In genomic region chr11:54092188-54092587, GRCm38 (mm10) we compare ENCODE assay signal across 18 mouse cellular contexts. TPM values are rescaled to one million over a fixed set of nuclear protein-coding genes. Genes with fewer than 3 reads are reported as not detected.
DNase-seq lines count a peak whose midpoint lies in the region; ATAC-seq and TF ChIP-seq lines count a peak whose summit lies in the region.
"Had no signal": no experiment of that assay in that cellular context is flagged by ENCODE, and none has a peak within 500 bp of the region (broad histone marks: within the 10 kb centered on the region; RNA-seq: fewer than 3 reads in every experiment).

No protein-coding gene starts in this region.

- H3K4me3 ChIP-seq in liver, postnatal 0 days (ENCODE audit: low read depth, low read length): no peak overlapping the region
- H3K4me3 ChIP-seq in liver, embryonic 12.5 days: no peak overlapping the region
- H3K4me3 ChIP-seq: forebrain, embryonic 13.5 days; hindbrain, embryonic 12.5 days; neural tube, embryonic 12.5 days had no signal

- no peak overlapping the region for H3K27ac ChIP-seq in liver, postnatal 0 days (ENCODE audit: low read depth)
- H3K27ac ChIP-seq in liver, embryonic 12.5 days: no peak overlapping the region
- H3K27ac ChIP-seq: forebrain, embryonic 13.5 days; hindbrain, embryonic 12.5 days; neural tube, embryonic 12.5 days had no signal

- ATAC-seq in liver, postnatal 0 days: no peak
- no peak for ATAC-seq in liver, embryonic 12.5 days
- ATAC-seq in activated CD4-positive, CD25-positive, alpha-beta regulatory T cell, adult 4 months: peak; percentile 36
- ATAC-seq: forebrain, embryonic 13.5 days had no signal

- no peak for TF ChIP-seq EP300 in liver, postnatal 0 days (IDR thresholded peaks at IDR 0.05; ENCODE audit: low read depth)

- peaks cover 4% of the 10 kb centered on the region for H3K4me1 ChIP-seq in liver, postnatal 0 days (ENCODE audit: insufficient read depth)
- no peaks in the 10 kb centered on the region for H3K4me1 ChIP-seq in liver, embryonic 12.5 days
- H3K4me1 ChIP-seq: neural tube, embryonic 12.5 days had no signal

- H3K9ac ChIP-seq in liver, postnatal 0 days (replicated peaks): no peak overlapping the region
- H3K9ac ChIP-seq in liver, embryonic 12.5 days: no peak overlapping the region
- H3K9ac ChIP-seq: forebrain, embryonic 13.5 days; hindbrain, embryonic 12.5 days; neural tube, embryonic 12.5 days had no signal

- no peak; the same call in 1 of the 2 replicates for TF ChIP-seq CTCF in liver, postnatal 0 days (IDR thresholded peaks at IDR 0.05; ENCODE audit: low read depth)

- H3K36me3 ChIP-seq in liver, postnatal 0 days (replicated peaks; ENCODE audit: insufficient read depth, low read length): no peaks in the 10 kb centered on the region
- H3K36me3 ChIP-seq in liver, embryonic 12.5 days: no peaks in the 10 kb centered on the region
- H3K36me3 ChIP-seq in splenic B cell, adult 2 months (ENCODE audit: control insufficient read depth, insufficient read depth, low read length, poor library complexity, severe bottlenecking): no peaks in the 10 kb centered on the region
- H3K36me3 ChIP-seq: hindbrain, embryonic 12.5 days; neural tube, embryonic 12.5 days had no signal

- 24% methylated on average over 7 of the region's 7 CpGs for WGBS in liver, postnatal 0 days (ENCODE audit: insufficient replicate concordance)
- 37% methylated on average over 7 of the region's 7 CpGs for WGBS in liver, embryonic 12.5 days (ENCODE audit: insufficient replicate concordance)

- no peak for DNase-seq in liver, postnatal 0 days
- DNase-seq in induced T-regulatory cell, adult 2 months (ENCODE audit: low read depth): peak; percentile 48
- peak; percentile 49 for DNase-seq in splenic B cell, adult 2 months (ENCODE audit: low read depth, low spot score)
- DNase-seq in right cerebral cortex, postnatal 36 days (ENCODE audit: low spot score in 2 of 2): no peak
- DNase-seq in urinary bladder, adult 2 months (ENCODE audit: low spot score): no peak
- DNase-seq: adrenal gland, adult 2 months; cerebellum, adult 18-20 months; heart, postnatal 14 days; kidney, adult 18-20 months; layer of hippocampus, adult 9-11 months; lung, postnatal 10 days; midbrain, embryonic 14.5 days had no signal

- no peaks in the 10 kb centered on the region for H3K27me3 ChIP-seq in liver, postnatal 0 days (ENCODE audit: insufficient read depth, low read length)
- peaks cover 9% of the 10 kb centered on the region; the same call in 1 of the 2 replicates for H3K27me3 ChIP-seq in liver, embryonic 12.5 days (replicated peaks)
- H3K27me3 ChIP-seq in splenic B cell, adult 2 months (ENCODE audit: control insufficient read depth, insufficient read depth, low read length, poor library complexity, severe bottlenecking): no peaks in the 10 kb centered on the region
- H3K27me3 ChIP-seq: forebrain, embryonic 13.5 days; hindbrain, embryonic 12.5 days; neural tube, embryonic 12.5 days had no signal

- peak overlapping the region; percentile 6 for H3K4me2 ChIP-seq in liver, postnatal 0 days (ENCODE audit: low read depth, low read length)
- H3K4me2 ChIP-seq in liver, embryonic 12.5 days: no peak overlapping the region
- H3K4me2 ChIP-seq: forebrain, embryonic 13.5 days; heart, embryonic 11.5 days; hindbrain, embryonic 12.5 days; neural tube, embryonic 12.5 days had no signal

- no peaks in the 10 kb centered on the region for H3K9me3 ChIP-seq in liver, postnatal 0 days (ENCODE audit: low read length)
- H3K9me3 ChIP-seq in liver, embryonic 12.5 days (replicated peaks): no peaks in the 10 kb centered on the region
- H3K9me3 ChIP-seq: forebrain, embryonic 13.5 days; hindbrain, embryonic 12.5 days; neural tube, embryonic 12.5 days had no signal

RNA-seq across cellular contexts. Expression of gene P4ha2, which starts 7.7 kb away (rescaled TPM):
- 2.4 and 2.7 TPM in 2 replicates for polyA plus RNA-seq in liver, postnatal 0 days (2015; fragmentation: Nextera tagmentation; extraction: Ambion mirVana)
- 9.9 and 10.3 TPM in 2 replicates for polyA plus RNA-seq in liver, embryonic 12.5 days (2016; fragmentation: Nextera tagmentation; extraction: Ambion mirVana)
- polyA plus RNA-seq in activated CD4-positive, CD25-positive, alpha-beta regulatory T cell, adult 4 months (2017; shearing (Covaris generic)): not detected
- 26.5 and 26.7 TPM in 2 replicates for polyA plus RNA-seq in urinary bladder, adult 2 months (2012; rRNA removed)

RNA-seq across cellular contexts. Expression of gene Pdlim4, which starts 23.4 kb away (rescaled TPM):
- polyA plus RNA-seq in liver, postnatal 0 days (2015; fragmentation: Nextera tagmentation; extraction: Ambion mirVana): 4.0 TPM in 2 replicates
- 4.4 and 4.9 TPM in 2 replicates for polyA plus RNA-seq in liver, embryonic 12.5 days (2016; fragmentation: Nextera tagmentation; extraction: Ambion mirVana)
- 1 to 10 TPM in 1 of 2 experiments, under 1 TPM in 1; 0.57 to 1.3 TPM for polyA plus RNA-seq in activated CD4-positive, CD25-positive, alpha-beta regulatory T cell, adult 4 months (2017; shearing (Covaris generic))
- 170 and 183 TPM in 2 replicates for polyA plus RNA-seq in urinary bladder, adult 2 months (2012; rRNA removed)

Comparison
In these comparisons a context has a peak if more than half of its experiments do, and no peak if none do; other contexts are left out.
1. DNase-seq: peak in induced T-regulatory cell, adult 2 months (single experiment) and splenic B cell, adult 2 months (single experiment); none in liver, postnatal 0 days (single experiment), right cerebral cortex, postnatal 36 days (0 of 2) and urinary bladder, adult 2 months (single experiment).
2. RNA of gene Pdlim4, which starts 23.4 kb away (polyA plus RNA-seq): 170 to 183 TPM in urinary bladder, adult 2 months; 4.4 to 4.9 TPM in liver, embryonic 12.5 days, 4.0 TPM in liver, postnatal 0 days and 0.57 to 1.3 TPM in activated CD4-positive, CD25-positive, alpha-beta regulatory T cell, adult 4 months; every median in the first group is over 10 times any median in the second.